Mouse (Mus musculus): ENCODE data around the gene Grm2.

Gene Grm2

GRCm38 (mm10) chr9:106655884-106656720 lies at the start of gene Grm2:
Grm2 (minus strand) TSS chr9:106656082.
- DNase-seq = peak; percentile 79

GRCm38 (mm10) chr9:106692973-106693481 lies 37.1 kb upstream of the Grm2 start:
- DNase-seq = no peak

GRCm38 (mm10) chr9:106688834-106689233 lies 33.0 kb upstream of the Grm2 start:
- DNase-seq = no peak

- peak; percentile 87 for DNase-seq
Measured at GRCm38 (mm10) chr9:106686983-106687650, 31.2 kb upstream of the Grm2 start.

- DNase-seq = peak; percentile 89
Measured at GRCm38 (mm10) chr9:106685249-106686101, 29.6 kb upstream of the Grm2 start, which contains the start of gene Tex264. Tex264 (minus strand) TSS chr9:106685927.

GRCm38 (mm10) chr9:106684918-106685248 lies 29.0 kb upstream of the Grm2 start:
- peak; percentile 19 for DNase-seq

GRCm38 (mm10) chr9:106684093-106684872 lies 28.4 kb upstream of the Grm2 start:
- DNase-seq = no peak

- DNase-seq = no peak
Measured at GRCm38 (mm10) chr9:106681026-106681425, 25.1 kb upstream of the Grm2 start.

- no peak for DNase-seq
Measured at GRCm38 (mm10) chr9:106678242-106678641, 22.4 kb upstream of the Grm2 start.

GRCm38 (mm10) chr9:106677702-106678101 lies 21.8 kb upstream of the Grm2 start:
- DNase-seq = no peak

- DNase-seq = no peak
Measured at GRCm38 (mm10) chr9:106676571-106676970, 20.7 kb upstream of the Grm2 start.

GRCm38 (mm10) chr9:106675965-106676364 lies 20.1 kb upstream of the Grm2 start:
- no peak for DNase-seq

- peak; percentile 85 for DNase-seq
Measured at GRCm38 (mm10) chr9:106675480-106675879, 19.6 kb upstream of the Grm2 start.

GRCm38 (mm10) chr9:106673860-106674259 lies 18.0 kb upstream of the Grm2 start:
- DNase-seq = no peak

- DNase-seq = no peak
Measured at GRCm38 (mm10) chr9:106664856-106665255, 9.0 kb upstream of the Grm2 start.

GRCm38 (mm10) chr9:106664433-106664832 lies 8.6 kb upstream of the Grm2 start:
- no peak for DNase-seq

GRCm38 (mm10) chr9:106663200-106663599 lies 7.3 kb upstream of the Grm2 start:
- no peak for DNase-seq

- no peak for DNase-seq
Measured at GRCm38 (mm10) chr9:106659935-106660334, 4.1 kb upstream of the Grm2 start.

GRCm38 (mm10) chr9:106659441-106659840 lies 3.6 kb upstream of the Grm2 start:
- DNase-seq = no peak

- DNase-seq = no peak
Measured at GRCm38 (mm10) chr9:106657592-106657991, 1.7 kb upstream of the Grm2 start.

- no peak for DNase-seq
Measured at GRCm38 (mm10) chr9:106656820-106657219, 938 bp upstream of the Grm2 start.

GRCm38 (mm10) chr9:106652720-106653119 lies 3.2 kb downstream of the Grm2 start:
- DNase-seq = no peak

All from lung, postnatal 10 days (tissue).